Mouse (Mus musculus): Measurements from ENCODE around the gene Copz2. TPM values are rescaled to one million over a fixed set of nuclear protein-coding genes. Genes with fewer than 3 reads are reported as not detected.
A peak's percentile ranks its signal among the peaks of the same experiment; 100 is the strongest.
"Not testable (repeated sequence)": the region's sequence is repeated elsewhere in the genome, so short reads cannot be mapped to it uniquely, and the experiment has no call there.

The Copz2 gene
- total RNA-seq, 2 experiments from 2014 or later, result 4.4 to 7.4 TPM

- ATAC-seq (replicated peaks; ENCODE audit: poor library complexity, severe bottlenecking), result no peak
These were observed 21.8 kb upstream of the Copz2 start for GRCm38 (mm10) chr11:96827917-96828316.

- no peak for ATAC-seq (replicated peaks; ENCODE audit: poor library complexity, severe bottlenecking)
These were observed 20.8 kb upstream of the Copz2 start for GRCm38 (mm10) chr11:96828881-96829280.

DNA sequence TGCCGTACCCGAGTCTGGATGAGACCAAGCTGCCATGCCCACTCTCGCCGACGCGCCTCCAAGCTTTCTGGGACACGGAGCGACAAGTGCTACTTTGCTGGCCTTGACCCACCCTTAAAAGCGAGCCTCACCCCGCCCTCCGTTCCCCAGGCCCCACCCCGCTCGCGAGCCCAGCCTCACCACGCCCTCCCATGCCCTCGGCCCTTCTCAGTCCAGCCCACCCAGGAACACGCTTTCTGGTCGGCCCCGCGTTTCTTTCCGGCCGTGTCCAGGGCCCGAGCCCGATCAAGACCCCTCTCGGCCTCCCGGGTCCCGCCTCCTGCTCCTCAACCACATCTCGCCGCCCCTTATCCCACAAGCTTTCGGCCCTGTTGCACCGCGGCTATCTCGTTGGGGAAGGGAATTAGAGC is 20.3 kb upstream of the Copz2 start:
- peak; percentile 75 for ATAC-seq (replicated peaks; ENCODE audit: poor library complexity, severe bottlenecking)

DNA sequence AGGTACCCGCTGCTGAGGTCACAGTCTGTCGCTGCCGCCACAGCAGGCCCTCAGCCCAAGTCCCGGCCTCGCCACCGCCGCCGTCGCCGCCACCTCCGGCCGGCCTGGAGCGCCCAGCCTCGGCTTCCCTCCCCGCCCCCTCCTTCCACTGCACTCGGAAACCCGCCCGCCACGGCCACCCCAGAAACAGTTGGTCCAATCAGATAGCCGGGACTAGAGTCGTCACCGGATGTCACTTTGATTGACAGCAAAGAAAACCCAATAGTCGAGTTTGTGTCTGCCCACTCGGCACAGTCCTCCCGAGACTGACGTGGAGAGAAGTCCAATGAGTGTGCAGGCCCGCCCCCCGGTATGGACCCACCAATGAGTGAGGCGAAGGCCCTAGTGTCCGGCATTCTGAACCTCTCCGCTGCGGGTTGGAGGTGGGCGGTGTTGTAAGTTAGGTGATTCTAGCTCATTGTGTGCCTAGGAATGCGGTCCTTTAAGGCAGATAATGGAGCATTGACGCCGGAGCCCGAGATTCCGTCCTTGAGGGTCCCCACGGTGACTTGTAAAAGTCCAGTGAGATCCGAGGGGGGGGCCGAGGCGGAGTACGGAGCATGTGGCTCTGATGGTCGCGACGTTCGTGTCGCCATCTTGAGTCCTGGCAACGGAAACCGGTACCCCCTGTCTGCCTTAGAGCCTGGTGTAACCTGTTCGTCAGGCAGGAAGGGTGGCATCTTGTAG is 19.7 kb upstream of the Copz2 start, which contains the start of gene Nfe2l1:
Gene Nfe2l1 (minus strand): TSS at position 156 of the 726 bp plus-strand sequence.
- peak; percentile 89 for ATAC-seq (replicated peaks; ENCODE audit: poor library complexity, severe bottlenecking)

GRCm38 (mm10) chr11:96830539-96831216 is 19.0 kb upstream of the Copz2 start:
- ATAC-seq (replicated peaks; ENCODE audit: poor library complexity, severe bottlenecking), result no peak

DNA sequence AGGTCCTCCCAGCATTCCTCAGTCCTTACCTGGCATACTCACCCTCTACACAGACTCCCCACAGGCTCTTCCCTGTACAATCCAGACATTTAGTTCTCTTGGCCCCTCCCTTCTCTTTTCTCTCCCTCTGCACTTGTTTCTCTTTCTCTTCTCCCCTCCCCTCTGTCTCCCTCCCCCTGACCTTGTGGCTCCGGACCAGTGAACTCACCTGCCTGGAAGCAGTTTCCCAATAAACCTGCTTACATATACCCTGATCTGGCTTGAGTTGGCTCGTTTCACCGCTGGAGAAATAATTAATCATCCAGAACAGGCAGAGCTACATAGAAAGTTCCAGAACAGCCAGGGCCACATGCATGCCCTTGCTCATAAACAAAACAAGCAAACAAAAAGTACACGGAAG is 18.2 kb upstream of the Copz2 start:
- ATAC-seq (replicated peaks; ENCODE audit: poor library complexity, severe bottlenecking), result no peak

DNA sequence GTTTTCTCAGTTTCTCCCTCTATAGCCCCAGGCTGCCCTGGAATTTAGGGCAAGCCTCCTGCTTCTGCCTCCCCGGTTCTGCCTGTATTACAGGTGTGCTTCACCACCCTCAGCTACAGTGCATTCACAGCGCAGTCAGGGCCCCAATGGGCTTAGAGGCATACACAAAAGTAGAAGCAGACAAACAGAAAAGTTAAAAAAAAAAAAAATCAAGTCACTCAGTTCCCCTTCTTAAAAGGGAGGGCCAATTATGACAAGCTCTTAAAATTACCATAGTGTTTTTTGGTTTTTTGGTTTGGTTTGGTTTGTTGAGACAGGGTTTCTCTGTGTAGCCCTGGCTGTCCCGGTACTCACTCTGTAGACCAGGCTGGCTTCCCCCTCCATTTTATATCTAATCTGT is 17.1 kb upstream of the Copz2 start:
- no peak for ATAC-seq (replicated peaks; ENCODE audit: poor library complexity, severe bottlenecking)

GRCm38 (mm10) chr11:96832973-96833372 is 16.7 kb upstream of the Copz2 start:
- no peak for ATAC-seq (replicated peaks; ENCODE audit: poor library complexity, severe bottlenecking)

DNA sequence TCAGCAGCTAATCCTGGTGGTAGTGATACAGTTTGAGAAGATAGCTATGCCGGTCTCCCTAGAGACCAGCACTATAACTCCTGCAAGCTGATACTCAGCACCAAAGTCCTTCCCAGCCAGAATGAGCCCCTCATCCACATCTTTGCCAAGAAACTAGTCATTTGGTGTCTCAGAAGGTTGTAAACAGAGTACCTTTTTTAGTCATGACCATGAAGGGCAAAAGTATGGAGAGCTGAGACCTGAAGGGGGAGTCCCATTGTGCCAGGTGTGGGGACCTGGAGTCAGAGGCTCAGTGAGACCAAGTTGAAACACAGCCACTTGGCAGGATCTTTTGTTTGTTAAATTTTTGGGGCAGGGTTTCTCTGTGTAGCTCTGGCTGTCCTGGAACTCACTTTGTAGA is 15.5 kb upstream of the Copz2 start:
- ATAC-seq (replicated peaks; ENCODE audit: poor library complexity, severe bottlenecking), result no peak

DNA sequence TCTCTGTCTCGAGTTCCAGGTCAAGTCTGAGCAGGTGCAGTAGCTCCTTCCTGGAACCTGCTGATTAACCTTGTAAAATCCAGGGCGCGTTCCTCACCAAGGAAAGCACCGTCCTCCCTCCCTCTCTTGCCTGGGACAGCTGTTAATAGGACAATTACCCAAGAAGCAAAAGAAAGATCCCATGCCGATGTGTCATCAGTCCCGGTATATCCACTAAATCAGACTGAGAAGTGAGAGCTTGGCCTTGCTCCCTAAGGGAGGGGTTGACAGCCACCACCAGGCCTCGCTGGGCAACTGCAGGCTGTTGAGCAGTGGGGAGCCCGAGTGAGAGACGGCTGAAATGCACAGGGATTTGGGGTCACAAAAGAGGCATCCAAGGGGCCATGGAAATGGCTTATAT is 12.4 kb upstream of the Copz2 start:
- ATAC-seq (replicated peaks; ENCODE audit: poor library complexity, severe bottlenecking), result peak; percentile 63

- ATAC-seq (replicated peaks; ENCODE audit: poor library complexity, severe bottlenecking), result no peak
These were observed 11.3 kb upstream of the Copz2 start for GRCm38 (mm10) chr11:96838341-96838740.

DNA sequence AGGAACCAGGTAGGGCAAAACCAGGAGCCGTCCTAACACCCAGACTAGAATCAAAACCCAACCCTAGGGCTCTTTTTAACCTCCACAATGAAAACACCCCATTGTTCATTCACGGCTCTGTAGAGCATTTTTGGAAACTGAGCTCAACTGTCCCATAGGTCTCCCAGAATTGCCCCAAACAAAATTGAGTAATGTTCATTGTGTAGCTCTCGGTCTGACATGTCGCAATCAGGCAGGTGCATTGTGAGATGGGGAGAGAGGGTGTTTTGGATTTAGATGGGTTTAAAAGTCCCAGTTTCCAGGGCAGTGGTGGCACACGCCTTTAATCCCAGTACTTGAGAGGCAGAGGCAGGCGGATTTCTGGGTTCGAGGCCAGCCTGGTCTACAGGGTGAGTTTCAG is 10.2 kb upstream of the Copz2 start:
- ATAC-seq (replicated peaks; ENCODE audit: poor library complexity, severe bottlenecking), result no peak

DNA sequence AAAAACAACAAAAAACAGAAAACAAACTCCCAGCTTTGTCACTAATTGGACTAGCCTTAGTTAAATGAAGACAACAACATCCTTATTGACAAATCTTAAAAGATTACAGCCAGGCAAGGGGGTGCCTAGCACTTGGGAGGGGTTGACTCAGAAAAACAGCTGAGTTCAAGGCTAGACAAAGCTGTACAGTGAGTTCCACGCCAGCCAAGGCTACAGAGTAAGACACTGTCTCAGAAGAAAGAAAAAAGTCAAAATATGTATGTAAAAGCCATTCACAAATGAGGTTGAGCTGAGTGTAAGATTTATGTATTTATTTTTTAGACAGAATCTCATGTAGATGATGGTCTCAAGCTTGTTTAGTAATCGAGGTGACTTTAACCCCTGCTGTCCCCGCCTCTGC is 9.8 kb upstream of the Copz2 start:
- ATAC-seq (replicated peaks; ENCODE audit: poor library complexity, severe bottlenecking), result no peak

DNA sequence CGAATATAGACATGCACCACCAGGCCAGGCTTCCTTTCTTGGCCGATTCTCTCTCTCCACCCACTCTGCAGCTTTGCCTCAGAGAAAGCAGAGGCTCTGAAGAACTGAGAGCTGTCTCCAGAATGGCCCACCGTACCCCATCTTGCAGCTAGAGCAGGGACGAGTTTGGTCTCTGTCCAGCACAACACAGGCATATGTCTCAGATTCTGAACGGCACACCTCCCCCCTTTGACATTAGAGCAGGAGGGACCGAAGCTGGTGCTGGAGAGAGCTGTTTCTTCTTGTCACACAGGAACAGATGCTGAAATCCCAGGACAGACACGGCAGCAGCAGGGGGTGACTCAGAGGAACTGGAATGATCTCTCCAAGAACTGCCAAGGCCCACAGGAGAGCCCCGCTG is 9.4 kb upstream of the Copz2 start:
- no peak for ATAC-seq (replicated peaks; ENCODE audit: poor library complexity, severe bottlenecking)

DNA sequence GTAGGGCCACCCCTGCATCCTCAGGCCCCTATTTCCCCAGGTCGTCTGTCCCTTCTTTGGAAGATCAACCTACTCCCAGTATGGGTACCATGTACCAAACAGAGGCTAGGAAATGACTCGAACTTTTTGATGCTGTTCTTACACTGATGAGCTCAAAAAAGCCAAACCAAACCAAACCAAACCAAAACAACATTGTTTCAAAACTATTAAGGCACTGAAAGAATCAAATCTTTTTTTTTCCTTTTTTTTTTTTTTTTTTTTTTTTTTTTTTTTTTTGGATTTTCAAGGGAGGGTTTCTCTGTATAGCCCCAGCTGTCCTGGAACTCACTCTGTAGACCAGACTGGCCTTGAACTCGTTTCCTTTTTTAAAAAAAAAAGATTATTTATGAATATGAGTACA is 6.0 kb upstream of the Copz2 start:
- ATAC-seq (replicated peaks; ENCODE audit: poor library complexity, severe bottlenecking), result no peak

GRCm38 (mm10) chr11:96847240-96847639 is 2.4 kb upstream of the Copz2 start:
- ATAC-seq (replicated peaks; ENCODE audit: poor library complexity, severe bottlenecking), result no peak

DNA sequence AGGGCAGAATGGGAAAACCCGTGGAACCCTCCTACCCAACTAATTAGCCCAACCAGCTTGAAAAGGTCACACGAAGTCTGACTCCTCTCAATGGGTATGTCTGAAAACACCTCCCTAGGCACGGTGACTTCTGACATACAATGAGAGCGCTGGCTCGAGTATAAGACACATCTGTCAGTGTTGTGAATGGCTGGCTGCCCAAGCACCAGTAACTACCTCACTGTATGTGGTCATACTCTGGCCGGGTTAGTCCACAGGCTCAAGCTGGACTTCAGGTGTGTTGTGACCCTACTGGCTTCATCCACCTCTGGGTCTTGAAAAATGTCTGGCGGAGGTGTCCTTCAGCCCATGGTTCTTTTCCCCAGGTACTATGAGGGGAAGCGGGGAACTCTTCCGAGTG is 976 bp upstream of the Copz2 start:
- ATAC-seq (replicated peaks; ENCODE audit: poor library complexity, severe bottlenecking), result no peak

- not testable (repeated sequence) for ATAC-seq (replicated peaks; ENCODE audit: poor library complexity, severe bottlenecking)
These were observed 525 bp upstream of the Copz2 start for GRCm38 (mm10) chr11:96849145-96849544.

DNA sequence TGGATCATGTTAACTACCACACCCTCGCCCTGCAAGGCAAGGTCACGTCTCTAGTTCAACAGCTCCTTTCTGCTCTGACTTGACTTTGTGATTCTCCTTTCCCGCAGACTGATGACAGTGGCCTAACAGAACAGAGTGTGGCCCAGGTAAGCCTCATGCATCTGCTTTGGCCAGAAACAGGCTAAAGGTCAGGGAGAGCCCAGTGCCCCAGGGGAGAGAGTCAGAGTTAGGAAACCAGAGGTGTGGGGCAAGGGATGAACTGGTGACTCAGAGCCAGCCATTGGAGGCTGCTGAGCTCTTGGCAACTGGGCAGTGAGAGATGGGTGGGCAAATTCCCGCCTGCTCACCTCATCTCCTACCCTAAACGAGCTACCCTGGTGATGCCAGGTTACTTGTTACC is 7.8 kb downstream of the Copz2 start:
- ATAC-seq (replicated peaks; ENCODE audit: poor library complexity, severe bottlenecking), result no peak

DNA sequence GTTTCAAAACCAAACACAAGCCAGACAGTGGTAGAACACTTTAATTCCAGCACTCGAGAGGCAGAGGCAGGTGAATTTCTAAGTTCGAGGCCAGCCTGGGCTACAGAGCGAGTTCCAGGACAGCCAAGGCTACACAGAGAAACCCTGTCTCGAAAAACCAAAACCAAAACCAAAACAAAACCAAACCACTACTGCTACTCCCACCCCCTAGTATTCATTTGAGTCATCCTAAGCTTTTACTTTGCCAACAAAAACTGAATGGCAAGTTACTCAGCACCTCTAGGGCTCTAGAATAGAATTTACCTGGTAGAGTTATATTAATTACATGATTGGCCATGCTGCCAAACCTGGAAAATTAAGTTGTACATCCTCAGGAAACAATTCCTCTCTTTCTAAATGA is 10.0 kb downstream of the Copz2 start:
- no peak for ATAC-seq (replicated peaks; ENCODE audit: poor library complexity, severe bottlenecking)

DNA sequence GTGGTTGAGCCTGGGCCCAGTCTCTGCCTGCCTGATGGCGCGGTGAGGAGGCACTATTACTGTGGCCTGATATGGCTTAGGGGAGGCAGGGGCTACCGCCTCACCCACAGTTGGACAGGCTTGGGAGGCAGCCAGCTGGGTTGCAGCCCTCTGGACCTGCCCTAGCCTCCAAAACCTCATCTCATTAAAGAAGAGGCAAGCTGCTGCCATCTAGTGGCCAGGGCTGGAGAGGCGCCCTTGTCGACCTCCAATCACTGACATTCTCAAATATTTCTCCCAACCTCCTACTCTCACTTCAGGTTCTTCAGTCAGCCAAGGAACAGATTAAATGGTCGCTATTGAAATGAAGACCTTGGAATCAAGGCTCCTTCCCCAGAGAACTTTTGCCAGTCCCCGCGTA is 10.9 kb downstream of the Copz2 start:
- peak; percentile 65 for ATAC-seq (replicated peaks; ENCODE audit: poor library complexity, severe bottlenecking)

DNA sequence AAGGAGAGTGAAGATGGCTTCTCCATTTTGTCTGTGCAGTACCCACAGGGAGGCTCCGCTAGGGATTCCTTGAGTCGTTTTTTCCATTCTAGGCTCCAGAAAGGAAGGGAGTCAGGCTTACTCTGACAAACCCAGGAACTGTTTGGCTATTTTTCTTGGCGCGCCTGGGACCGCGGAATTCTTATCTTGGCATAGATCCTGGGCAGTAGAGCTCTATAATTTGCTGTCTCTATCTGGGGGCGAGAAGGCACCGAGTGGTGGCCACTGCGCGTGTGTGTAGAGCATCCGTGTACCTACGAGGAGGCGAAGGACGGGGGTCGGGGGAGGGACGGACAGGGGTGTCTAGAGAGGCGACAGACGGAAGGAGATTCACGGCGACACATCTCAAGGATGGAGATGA is 11.8 kb downstream of the Copz2 start:
- no peak for ATAC-seq (replicated peaks; ENCODE audit: poor library complexity, severe bottlenecking)
